Mouse (Mus musculus) CD4-positive, CD25-positive, alpha-beta regulatory T cell, adult 4 months (primary cell): Measurements from ENCODE around the gene Meig1. TPM values are rescaled to one million over a fixed set of nuclear protein-coding genes. Genes with fewer than 3 reads are reported as not detected.
"Not testable (repeated sequence)": the region's sequence is repeated elsewhere in the genome, so short reads cannot be mapped to it uniquely, and the experiment has no call there.

Experiments
- ATAC-seq: one replicate; pipeline ENCODE4 v1.8.0; 2017
- polyA plus RNA-seq, 2 experiments: library from polyadenylated mRNA; unstranded; fragments of 100-300 nt; shearing (Covaris generic); gene quantifications; one replicate each; pipeline ENCODE4 v1.2.1; 2017

Meig1 gene
- not detected for polyA plus RNA-seq

- no peak for ATAC-seq
Measured at GRCm38 (mm10) chr2:3422548-3422947, at the start of gene Meig1. Gene Meig1 (minus strand): TSS chr2:3422648.

GRCm38 (mm10) chr2:3456590-3456989 lies 34.1 kb upstream of the Meig1 start:
- ATAC-seq, result no peak

GRCm38 (mm10) chr2:3453096-3453495 lies 30.6 kb upstream of the Meig1 start:
- no peak for ATAC-seq

DNA sequence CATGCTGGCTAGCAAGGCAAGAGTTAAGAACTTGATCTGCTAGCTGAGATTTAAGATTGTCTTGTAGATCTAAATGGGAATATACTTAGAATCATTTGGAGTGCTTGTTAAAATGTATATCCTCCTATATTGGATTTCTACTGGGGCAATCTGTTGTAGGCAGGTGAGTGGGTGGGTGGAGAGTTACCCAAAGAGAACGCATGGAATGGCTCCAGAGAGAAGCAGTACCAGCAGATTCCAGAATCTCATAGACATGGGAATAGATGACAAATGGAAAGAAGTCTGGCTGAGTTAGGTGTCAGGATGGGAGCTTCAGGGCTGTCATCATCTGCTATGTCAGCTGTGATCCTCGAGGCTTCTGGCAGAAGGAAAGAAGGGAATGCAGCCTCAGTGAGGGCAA lies 27.0 kb upstream of the Meig1 start:
- ATAC-seq, result no peak

DNA sequence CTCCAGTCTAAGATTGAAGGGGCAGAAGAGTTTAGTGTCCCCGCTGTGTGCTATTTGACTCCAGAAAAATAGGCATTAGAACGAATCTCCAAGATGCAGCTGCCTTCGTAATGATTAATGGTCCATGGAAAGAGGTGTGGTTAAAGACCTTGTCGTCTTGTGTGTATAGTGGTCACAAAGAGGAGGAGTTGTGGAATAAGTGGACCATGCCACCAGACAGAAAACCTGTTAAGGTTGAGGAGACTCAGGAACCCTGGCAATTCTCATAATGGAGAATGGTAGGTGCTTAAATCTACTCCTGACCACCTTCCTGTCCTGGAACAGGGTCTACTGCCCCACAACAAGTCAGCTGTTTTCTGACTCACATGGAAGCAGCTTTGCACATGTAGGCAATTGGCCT lies 23.5 kb upstream of the Meig1 start:
- ATAC-seq, result no peak

DNA sequence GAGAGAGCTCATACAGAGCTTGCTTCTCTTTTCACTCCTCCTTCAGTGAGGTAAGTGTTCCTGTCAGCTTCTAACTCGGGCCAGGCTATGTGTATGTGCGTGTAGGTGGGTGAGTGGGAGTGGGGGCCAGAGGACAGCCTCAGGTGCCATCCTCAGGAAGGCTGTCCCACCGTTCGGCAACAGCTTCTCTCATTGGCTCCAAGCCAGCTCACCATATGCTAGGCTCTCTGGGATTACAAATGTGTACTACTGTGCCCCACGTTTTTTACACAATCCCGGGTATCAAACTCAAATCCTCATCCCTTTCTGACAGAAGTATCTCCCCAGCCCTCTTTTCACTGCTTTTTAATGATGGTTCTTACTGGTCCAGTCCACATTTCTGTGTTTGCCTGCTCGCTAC lies 21.8 kb upstream of the Meig1 start:
- ATAC-seq, result no peak

DNA sequence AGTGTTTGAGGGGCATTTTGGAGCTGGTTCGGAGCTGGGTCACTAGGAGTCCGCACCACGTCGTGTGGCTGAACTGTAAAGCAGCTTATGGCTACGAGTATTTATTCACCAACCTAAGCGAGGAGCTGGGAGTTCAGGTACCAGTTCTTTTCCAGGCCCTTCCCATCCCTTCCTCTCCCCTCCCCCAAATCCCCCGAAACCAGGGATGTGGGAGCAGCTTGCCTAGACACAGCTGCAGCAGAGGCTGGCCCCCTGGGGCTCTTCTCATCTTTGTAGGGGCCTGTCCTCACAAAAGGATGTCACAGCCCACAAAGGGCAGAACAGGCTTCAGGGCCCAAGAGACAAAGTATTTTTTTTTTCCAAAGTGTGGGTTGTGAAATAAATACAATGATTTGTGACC lies 15.5 kb upstream of the Meig1 start:
- no peak for ATAC-seq

DNA sequence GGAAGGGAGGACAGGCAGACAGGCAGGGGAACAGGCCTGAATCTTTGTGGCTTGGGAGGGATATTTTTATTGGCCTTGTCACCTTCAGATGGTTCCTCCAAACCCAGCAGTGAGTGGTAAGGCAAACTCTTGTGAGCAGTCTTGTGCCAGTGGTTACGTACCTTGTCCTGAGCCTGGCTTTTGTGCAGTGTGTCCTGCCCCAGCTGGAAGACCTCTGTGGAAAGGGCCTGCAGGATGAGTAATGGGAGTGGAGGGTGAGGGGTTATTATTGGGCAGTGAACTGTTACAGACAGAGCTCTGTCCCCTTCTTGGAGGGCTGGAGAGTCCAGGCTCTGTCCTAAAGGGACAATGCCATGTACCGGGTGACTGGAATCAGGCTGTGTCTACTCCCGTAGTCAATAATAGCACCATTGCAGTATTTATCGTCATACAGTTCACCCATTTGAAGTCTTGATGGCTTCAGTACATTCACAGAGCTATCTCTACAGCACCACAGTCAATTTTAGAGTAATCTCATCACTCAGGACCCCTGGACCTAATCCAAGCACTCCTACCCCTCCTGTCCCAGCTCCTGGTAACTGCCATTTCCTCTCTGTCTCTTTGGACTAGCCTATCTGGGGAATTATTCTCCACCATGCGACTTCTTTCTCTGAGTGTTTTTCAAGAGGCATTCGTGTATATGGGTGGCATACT lies 13.1 kb upstream of the Meig1 start:
- ATAC-seq, result no peak

DNA sequence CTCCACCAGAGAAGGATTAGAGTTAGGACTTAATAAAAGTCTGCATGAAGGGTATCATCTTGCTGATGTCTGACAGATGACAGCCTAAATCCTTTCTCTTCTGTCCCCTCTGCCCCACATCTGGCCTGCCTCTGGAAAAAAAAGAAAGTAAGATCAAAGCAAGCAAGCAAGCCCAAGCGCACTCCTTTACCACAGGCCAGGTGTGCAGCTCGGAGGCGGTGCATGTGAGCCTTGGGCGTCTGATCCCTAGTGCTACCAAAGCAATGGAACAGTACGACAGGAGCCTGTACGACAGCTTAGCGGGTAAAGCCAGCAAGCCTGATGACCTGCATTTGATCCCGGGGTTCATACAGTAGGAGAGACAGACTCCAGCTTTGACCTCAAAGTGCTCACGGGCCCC lies 8.5 kb upstream of the Meig1 start:
- no peak for ATAC-seq

- peak; percentile 4 for ATAC-seq
Measured at GRCm38 (mm10) chr2:3424579-3424910, 2.1 kb upstream of the Meig1 start.

- peak; percentile 90 for ATAC-seq
Measured at GRCm38 (mm10) chr2:3423841-3424578, 1.6 kb upstream of the Meig1 start, which contains the start of gene Dclre1c. Gene Dclre1c (plus strand): TSS chr2:3424131.

- no peak for ATAC-seq
Measured at GRCm38 (mm10) chr2:3420157-3420556, 2.3 kb downstream of the Meig1 start.

- ATAC-seq, result peak; percentile 82
Measured at GRCm38 (mm10) chr2:3418883-3419431, 3.5 kb downstream of the Meig1 start.

- no peak for ATAC-seq
Measured at GRCm38 (mm10) chr2:3415676-3416075, 6.8 kb downstream of the Meig1 start.

- ATAC-seq, result no peak
Measured at GRCm38 (mm10) chr2:3414241-3414640, 8.2 kb downstream of the Meig1 start.

DNA sequence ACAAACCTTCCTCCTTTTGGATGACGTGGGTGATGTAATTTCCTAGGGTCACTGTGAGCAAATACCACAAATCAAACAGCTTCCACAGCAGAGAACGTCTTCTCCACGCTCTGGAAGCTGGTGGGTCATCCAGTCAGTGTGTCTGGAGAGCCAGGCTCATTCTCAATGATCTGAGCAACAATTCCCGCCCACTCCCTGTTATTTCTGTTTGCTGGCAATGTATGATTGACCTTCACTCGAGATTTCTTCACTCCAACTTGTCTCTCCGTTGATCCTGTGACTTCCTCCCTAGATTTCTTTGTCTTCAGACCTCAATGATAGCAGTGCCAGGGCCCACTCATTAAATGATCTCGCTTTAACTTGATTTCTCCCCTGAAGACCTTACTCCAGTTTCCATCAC lies 14.7 kb downstream of the Meig1 start:
- ATAC-seq, result no peak

- ATAC-seq, result no peak
Measured at GRCm38 (mm10) chr2:3405981-3406380, 16.5 kb downstream of the Meig1 start.

DNA sequence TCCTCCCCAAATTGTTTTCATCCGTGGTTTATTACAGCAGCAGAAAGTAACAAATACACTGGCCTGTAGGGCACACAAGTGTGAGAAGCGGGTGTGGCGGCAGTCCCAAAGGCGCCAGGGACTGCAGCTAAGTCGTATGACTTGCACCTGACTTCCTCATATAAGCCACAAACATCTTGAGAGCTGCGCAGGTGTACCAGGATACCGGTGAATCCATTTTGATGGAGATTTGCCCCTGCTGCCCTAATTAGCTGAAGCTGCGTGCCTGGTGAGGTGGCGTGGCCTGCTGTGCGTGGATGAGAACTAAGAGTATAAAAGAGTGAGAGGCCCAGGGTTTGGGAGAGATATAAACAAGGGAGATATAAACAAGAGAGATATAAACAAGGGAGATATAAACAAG lies 25.3 kb downstream of the Meig1 start, which contains the start of gene Olah:
Gene Olah, minus strand, starts transcription at position 101 of the 400 bp plus-strand sequence.
- not testable (repeated sequence) for ATAC-seq

- ATAC-seq, result no peak
Measured at GRCm38 (mm10) chr2:3391945-3392344, 30.5 kb downstream of the Meig1 start.

DNA sequence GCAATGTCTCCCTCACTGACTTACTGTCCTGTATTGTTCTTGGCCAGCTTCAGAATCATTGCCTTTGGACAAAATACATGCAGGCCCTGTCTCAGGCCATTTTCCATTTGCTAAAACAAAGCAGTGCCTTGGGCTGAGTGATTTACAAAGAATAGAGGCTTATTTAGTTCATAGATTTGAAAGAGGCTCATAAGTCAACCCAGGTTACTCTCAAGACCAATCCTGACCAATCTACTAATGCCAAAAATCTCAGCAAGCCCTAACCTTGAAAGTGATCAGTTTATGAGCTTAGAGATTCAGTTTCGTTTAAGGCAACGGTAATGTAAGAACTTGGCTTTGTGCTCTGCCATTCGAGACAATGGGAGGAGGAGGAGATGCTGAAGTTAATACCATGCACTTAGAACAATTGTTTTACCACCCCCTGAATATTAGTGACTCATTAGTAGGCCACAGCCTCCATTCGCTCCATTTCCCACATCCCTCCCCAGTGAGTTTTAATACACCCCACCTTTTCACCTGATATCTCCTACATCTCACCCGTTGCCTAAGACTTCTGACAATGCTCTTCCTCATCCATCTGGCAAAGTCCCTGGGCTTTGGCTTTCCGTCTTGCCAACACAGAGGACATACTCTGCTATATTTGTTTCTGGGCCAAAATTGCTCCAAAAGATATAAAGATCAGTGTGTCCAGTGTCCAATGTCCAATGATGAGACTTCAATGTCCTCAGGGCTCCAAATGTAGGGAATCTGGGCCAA lies 35.2 kb downstream of the Meig1 start:
- no peak for ATAC-seq

DNA sequence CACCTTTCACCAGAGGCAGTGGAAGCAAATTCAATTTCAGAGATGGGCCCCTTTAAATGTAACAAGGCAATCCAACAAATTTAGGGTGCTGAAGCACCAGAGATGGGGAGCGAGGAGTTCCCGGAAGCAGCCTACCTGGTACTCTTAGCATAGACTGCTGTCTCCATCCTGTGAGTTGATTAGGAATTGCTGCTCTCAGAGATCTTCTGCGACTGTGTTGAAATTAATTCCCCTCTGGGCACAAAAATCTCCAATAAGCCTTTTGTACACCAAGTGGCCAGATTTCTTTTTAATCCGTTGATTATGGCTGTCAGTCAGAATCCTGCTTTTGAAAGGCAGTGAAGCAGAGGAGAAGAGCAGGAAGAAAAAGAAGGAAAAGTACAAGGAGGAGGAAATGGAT lies 57.3 kb downstream of the Meig1 start:
- ATAC-seq, result no peak

DNA sequence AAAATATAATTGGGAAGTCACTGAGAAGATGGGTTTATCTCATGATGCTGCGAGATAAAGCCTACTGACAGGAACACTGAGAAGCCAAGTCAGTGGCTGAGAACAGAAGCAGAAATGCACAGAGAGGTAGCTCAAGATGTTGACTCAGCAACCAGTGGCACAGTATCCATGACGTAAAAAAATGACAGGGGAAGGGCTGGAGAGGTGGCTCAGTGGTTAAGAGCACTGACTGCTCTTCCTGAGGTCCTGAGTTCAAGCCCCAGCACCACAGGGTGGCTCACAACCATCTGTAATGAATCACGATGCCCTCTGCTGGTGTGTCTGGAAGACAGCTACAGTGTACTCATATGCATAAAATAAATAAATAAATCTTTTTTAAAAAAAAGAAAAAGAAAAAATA lies 61.4 kb downstream of the Meig1 start:
- ATAC-seq, result no peak
